Mouse (Mus musculus) liver, adult 2 months (tissue): ENCODE measurements at regions not wholly inside any gene's neighbourhood (a gene's known extent, or its start where the extent isn't known, plus 50 kb on each side); places are given as distances from the start of the nearest gene placed in this dataset.

Experiments
- CTCF ChIP-seq: fragments of 200-500 bp; IDR thresholded peaks from 2 replicates; pipeline ENCODE4 v1.5.1; 2011; ENCODE audit warnings: low read depth, low read length, control low read depth
- POLR2A ChIP-seq: fragments of 200-500 bp; IDR thresholded peaks from 2 replicates; pipeline ENCODE4 v1.6.1; 2011; ENCODE audit warnings: low read length, control low read depth; ENCODE audit not compliant: insufficient read depth; ENCODE audit errors: extremely low read depth

DNA sequence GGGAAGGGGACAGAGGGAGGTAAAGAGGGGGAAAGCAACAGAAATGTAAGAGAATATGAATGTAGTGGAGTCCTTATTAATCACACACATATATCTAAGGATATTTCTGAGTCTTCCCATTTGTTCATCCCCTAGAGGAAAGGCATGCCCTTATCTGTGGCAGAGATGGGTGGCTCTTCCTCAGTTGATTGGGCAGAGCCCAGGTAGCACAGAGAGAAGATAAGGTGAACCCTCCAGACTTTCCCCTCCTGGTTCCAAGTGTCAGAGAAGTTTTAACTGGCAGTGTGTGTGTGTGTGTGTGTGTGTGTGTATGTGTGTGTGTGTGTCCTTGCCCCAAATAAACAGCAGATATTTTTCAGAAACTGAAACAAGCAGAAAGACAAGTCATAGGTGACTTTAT lies 99.2 kb upstream of the Nr3c2 start:
- TF ChIP-seq CTCF, result no peak
- TF ChIP-seq POLR2A, result no peak
